Mouse (Mus musculus) hindbrain, postnatal 0 days (tissue): Measurements from ENCODE around the gene S100z. TPM values are rescaled to one million over a fixed set of nuclear protein-coding genes. Genes with fewer than 3 reads are reported as not detected.
A peak's percentile ranks its signal among the peaks of the same experiment; 100 is the strongest.

Experiments used
- ATAC-seq: fragments of 200-750 bp; cut with Nextera tagmentation; 2 replicates; pipeline ENCODE4 v1.8.0; 2017; ENCODE audit warnings: mild to moderate bottlenecking, moderate TSS enrichment, moderate library complexity
- DNase-seq: peaks from one replicate; pipeline ENCODE4 v3.0.0-alpha.2; 2015; ENCODE audit warnings: low spot score
- H3K27ac ChIP-seq: fragments of 300-500 bp; sonication (generic); 2 replicates; pipeline ENCODE4 v1.5.1; 2014; ENCODE audit warnings: mild to moderate bottlenecking
- H3K27me3 ChIP-seq: fragments of 300-500 bp; sonication (generic); 2 replicates; pipeline ENCODE4 v1.6.1; 2014; ENCODE audit warnings: low read length, mixed read lengths; ENCODE audit not compliant: insufficient read depth
- H3K36me3 ChIP-seq: fragments of 300-500 bp; sonication (generic); 2 replicates; pipeline ENCODE4 v1.6.1; 2014; ENCODE audit warnings: low read length, mixed read lengths; ENCODE audit not compliant: insufficient read depth
- H3K4me1 ChIP-seq: fragments of 300-500 bp; sonication (generic); 2 replicates; pipeline ENCODE4 v1.6.1; 2014; ENCODE audit warnings: antibody characterized with exemption, low read length, mixed read lengths; ENCODE audit not compliant: insufficient read depth
- H3K4me2 ChIP-seq: fragments of 300-500 bp; sonication (generic); 2 replicates; pipeline ENCODE4 v1.6.1; 2014; ENCODE audit warnings: low read depth, mild to moderate bottlenecking, low read length, moderate library complexity, mixed read lengths
- H3K4me3 ChIP-seq: fragments of 300-500 bp; sonication (generic); 2 replicates; pipeline ENCODE4 v1.5.1; 2014; ENCODE audit warnings: low read length
- H3K9ac ChIP-seq: fragments of 300-500 bp; sonication (generic); replicated peaks from 2 replicates; pipeline ENCODE4 v1.6.1; 2014; ENCODE audit warnings: mild to moderate bottlenecking, low read length, moderate library complexity, mixed read lengths
- H3K9me3 ChIP-seq: fragments of 300-500 bp; sonication (generic); 2 replicates; pipeline ENCODE4 v1.6.1; 2016; ENCODE audit warnings: low read length, mixed read lengths
- CTCF ChIP-seq: IDR thresholded peaks from 2 replicates; pipeline ENCODE4 v1.5.1; 2016; ENCODE audit warnings: antibody characterized with exemption, control low read depth, low read depth
- WGBS: fragments of 180-500 bp; shearing (Covaris S2); extraction: QIAGEN DNeasy Blood & Tissue Kit; methylation state at CpG from one replicate; pipeline ENCODE4 v1.1.7; 2014; 5-methylcytosine and 5-hydroxymethylcytosine counted together
- polyA plus RNA-seq: library from polyadenylated mRNA; unstranded; fragments of >200 nt; fragmentation: Nextera tagmentation; extraction: Ambion mirVana; gene quantifications from 2 replicates; pipeline ENCODE4 v1.2.1, GENCODE M21; 2015
- total RNA-seq: library from RNA; depleted of rRNA; stranded (reverse); fragments of >200 nt; gene quantifications from 2 replicates; pipeline ENCODE4 v1.2.3, GENCODE M21; 2014

S100z gene
- total and polyA plus RNA-seq, 2 experiments from 2014 or later = not detected

- H3K27ac ChIP-seq = no peak overlapping the region
- 51% methylated on average over 5 of the region's 5 CpGs for WGBS
Observed at GRCm38 (mm10) chr13:95484664-95485063, 6.1 kb upstream of the S100z start.

GRCm38 (mm10) chr13:95481428-95481827 is 2.9 kb upstream of the S100z start:
- H3K9me3 ChIP-seq = no peaks in the 10 kb centered on the region
- H3K4me2 ChIP-seq = no peak overlapping the region
- H3K4me1 ChIP-seq = no peaks in the 10 kb centered on the region
- WGBS = 7% methylated on average over 4 of the region's 4 CpGs
- H3K4me3 ChIP-seq = no peak overlapping the region
- ATAC-seq (peak; percentile 77), DNase-seq (peak; percentile 93)
- peak; percentile 92 for TF ChIP-seq CTCF
- H3K27me3 ChIP-seq = no peaks in the 10 kb centered on the region
- no peak overlapping the region for H3K27ac ChIP-seq
- H3K36me3 ChIP-seq = no peaks in the 10 kb centered on the region
- H3K9ac ChIP-seq = no peak overlapping the region

More at GRCm38 (mm10) chr13:95484664-95485063, 6.1 kb upstream of the S100z start:
- Histone ChIP-seq H3K9me3 (no peaks in the 10 kb centered on the region), H3K4me3 (no peak overlapping the region), H3K4me2 (no peak overlapping the region), H3K36me3 (no peaks in the 10 kb centered on the region), H3K9ac (no peak overlapping the region), H3K27me3 (no peaks in the 10 kb centered on the region), H3K4me1 (no peaks in the 10 kb centered on the region)
- no peak for TF ChIP-seq CTCF
- DNase-seq (no peak), ATAC-seq (no peak)

- Histone ChIP-seq H3K4me2 (no peak overlapping the region), H3K27ac (no peak overlapping the region), H3K4me1 (no peaks in the 10 kb centered on the region), H3K9me3 (no peaks in the 10 kb centered on the region), H3K9ac (no peak overlapping the region), H3K27me3 (no peaks in the 10 kb centered on the region), H3K36me3 (no peaks in the 10 kb centered on the region), H3K4me3 (no peak overlapping the region)
- ATAC-seq = no peak
- TF ChIP-seq CTCF = no peak
- no peak for DNase-seq
- WGBS = 77% methylated on average over 6 of the region's 6 CpGs
Observed at GRCm38 (mm10) chr13:95477173-95477572, 1.3 kb downstream of the S100z start.

GRCm38 (mm10) chr13:95475124-95475523 is 3.4 kb downstream of the S100z start:
- H3K9ac ChIP-seq = no peak overlapping the region
- WGBS = 73% methylated on average over 7 of the region's 7 CpGs
- no peak for DNase-seq
- no peak overlapping the region for H3K4me3 ChIP-seq
- TF ChIP-seq CTCF = no peak
- H3K4me1 ChIP-seq = no peaks in the 10 kb centered on the region
- H3K27ac ChIP-seq = no peak overlapping the region
- no peaks in the 10 kb centered on the region for H3K9me3 ChIP-seq
- ATAC-seq = no peak
- H3K4me2 ChIP-seq = no peak overlapping the region
- H3K27me3 ChIP-seq = no peaks in the 10 kb centered on the region
- H3K36me3 ChIP-seq = no peaks in the 10 kb centered on the region

- H3K9me3 ChIP-seq = no peaks in the 10 kb centered on the region
- DNase-seq (no peak), ATAC-seq (no peak)
- H3K4me1 ChIP-seq = no peaks in the 10 kb centered on the region
- no peak overlapping the region for H3K4me2 ChIP-seq
- no peak for TF ChIP-seq CTCF
- no peaks in the 10 kb centered on the region for H3K27me3 ChIP-seq
- 84% methylated on average over 3 of the region's 3 CpGs for WGBS
- no peak overlapping the region for H3K9ac ChIP-seq
- H3K36me3 ChIP-seq = no peaks in the 10 kb centered on the region
- no peak overlapping the region for H3K27ac ChIP-seq
- H3K4me3 ChIP-seq = no peak overlapping the region
Observed at GRCm38 (mm10) chr13:95474294-95474693, 4.2 kb downstream of the S100z start.

- Histone ChIP-seq H3K36me3 (no peaks in the 10 kb centered on the region), H3K27me3 (no peaks in the 10 kb centered on the region), H3K27ac (no peak overlapping the region), H3K9ac (no peak overlapping the region), H3K4me2 (no peak overlapping the region), H3K9me3 (no peaks in the 10 kb centered on the region), H3K4me1 (no peaks in the 10 kb centered on the region), H3K4me3 (no peak overlapping the region)
- ATAC-seq = no peak
- peak; percentile 61 for TF ChIP-seq CTCF
- peak; percentile 41 for DNase-seq
- 69% methylated on average over 2 of the region's 2 CpGs for WGBS
Observed at GRCm38 (mm10) chr13:95470970-95471369, 7.6 kb downstream of the S100z start.

- no peaks in the 10 kb centered on the region for H3K4me1 ChIP-seq
- H3K9me3 ChIP-seq = no peaks in the 10 kb centered on the region
- DNase-seq (no peak), ATAC-seq (no peak)
- no peak for TF ChIP-seq CTCF
- no peaks in the 10 kb centered on the region for H3K36me3 ChIP-seq
- H3K27me3 ChIP-seq = no peaks in the 10 kb centered on the region
- H3K4me3 ChIP-seq = no peak overlapping the region
- no peak overlapping the region for H3K4me2 ChIP-seq
- WGBS = 70% methylated on average over 2 of the region's 2 CpGs
- H3K9ac ChIP-seq = no peak overlapping the region
- no peak overlapping the region for H3K27ac ChIP-seq
Observed at GRCm38 (mm10) chr13:95451529-95451928, 27.0 kb downstream of the S100z start.
